Mouse (Mus musculus): Measurements from ENCODE around the gene Phkg1. TPM values are rescaled to one million over a fixed set of nuclear protein-coding genes. Genes with fewer than 3 reads are reported as not detected.
A peak's percentile ranks its signal among the peaks of the same experiment; 100 is the strongest.
"Not testable (repeated sequence)": the region's sequence is repeated elsewhere in the genome, so short reads cannot be mapped to it uniquely, and the experiment has no call there.

The Phkg1 gene
- polyA plus RNA-seq (2015; fragmentation: Nextera tagmentation; extraction: Ambion mirVana) = 0.08 and 0.25 TPM in 2 replicates

- Histone ChIP-seq H3K4me3 (ENCODE audit: low read depth, low read length) (no peak within 1 kb of the TSS), H3K36me3 (ENCODE audit: control insufficient read depth, insufficient read depth, low read length) (no peaks in the 10 kb centered on the region), H3K9me3 (ENCODE audit: control insufficient read depth, low read length) (no peaks in the 10 kb centered on the region), H3K4me2 (replicated peaks; ENCODE audit: low read depth) (no peak within 1 kb of the TSS), H3K4me1 (replicated peaks; ENCODE audit: control insufficient read depth, insufficient read depth) (no peaks in the 10 kb centered on the region), H3K9ac (ENCODE audit: low read length) (no peak within 1 kb of the TSS), H3K27ac (replicated peaks) (no peak within 1 kb of the TSS), H3K27me3 (ENCODE audit: control insufficient read depth, insufficient read depth, low read length) (no peaks in the 10 kb centered on the region)
- no peak for ATAC-seq (ENCODE audit: low FRiP score, low TSS enrichment)
- TF ChIP-seq EP300 (optimal IDR thresholded peaks at IDR 0.05) = no peak
- no peak for TF ChIP-seq CTCF (IDR thresholded peaks at IDR 0.05; ENCODE audit: low read depth)
- WGBS = 93% methylated on average over 1 of the region's 1 CpGs
- no peak for DNase-seq (ENCODE audit: low spot score)
Measured at GRCm38 (mm10) chr5:129898449-129898848, at the start of gene Phkg1. Gene Phkg1 (minus strand): TSS chr5:129898549.

GRCm38 (mm10) chr5:129947528-129948033, 49.2 kb upstream of the Phkg1 start:
- no peak overlapping the region for H3K27ac ChIP-seq (replicated peaks)
- no peaks in the 10 kb centered on the region for H3K27me3 ChIP-seq (ENCODE audit: control insufficient read depth, insufficient read depth, low read length)
- H3K9ac ChIP-seq (ENCODE audit: low read length) = no peak overlapping the region
- no peak for DNase-seq (ENCODE audit: low spot score)
- 54% methylated on average over 2 of the region's 2 CpGs for WGBS
- H3K4me3 ChIP-seq (ENCODE audit: low read depth, low read length) = no peak overlapping the region
- no peaks in the 10 kb centered on the region for H3K4me1 ChIP-seq (replicated peaks; ENCODE audit: control insufficient read depth, insufficient read depth)
- no peak for TF ChIP-seq CTCF (IDR thresholded peaks at IDR 0.05; ENCODE audit: low read depth)
- TF ChIP-seq EP300 (optimal IDR thresholded peaks at IDR 0.05) = no peak
- no peaks in the 10 kb centered on the region for H3K9me3 ChIP-seq (ENCODE audit: control insufficient read depth, low read length)
- no peak for ATAC-seq (ENCODE audit: low FRiP score, low TSS enrichment)
- no peak overlapping the region for H3K4me2 ChIP-seq (replicated peaks; ENCODE audit: low read depth)
- no peaks in the 10 kb centered on the region for H3K36me3 ChIP-seq (ENCODE audit: control insufficient read depth, insufficient read depth, low read length)

GRCm38 (mm10) chr5:129943402-129943801, 45.1 kb upstream of the Phkg1 start:
- DNase-seq (ENCODE audit: low spot score) (no peak), ATAC-seq (ENCODE audit: low FRiP score, low TSS enrichment) (no peak)
- 63% methylated on average over 1 of the region's 1 CpGs for WGBS

GRCm38 (mm10) chr5:129942073-129942939, 44.0 kb upstream of the Phkg1 start:
- Histone ChIP-seq H3K4me3 (ENCODE audit: low read depth, low read length) (peak overlapping the region; percentile 77), H3K9ac (ENCODE audit: low read length) (peak overlapping the region; percentile 83), H3K4me2 (replicated peaks; ENCODE audit: low read depth) (peak overlapping the region; percentile 88), H3K27ac (replicated peaks) (peak overlapping the region; percentile 88)
- ATAC-seq (ENCODE audit: low FRiP score, low TSS enrichment) (peak; percentile 19; the same call in 1 of the 2 replicates), DNase-seq (ENCODE audit: low spot score) (peak; percentile 54)
- WGBS = under 1% methylated on average over 27 of the region's 82 CpGs
- not testable (repeated sequence) for H3K27me3 ChIP-seq (ENCODE audit: control insufficient read depth, insufficient read depth, low read length); H3K9me3 ChIP-seq (ENCODE audit: control insufficient read depth, low read length); H3K4me1 ChIP-seq (replicated peaks; ENCODE audit: control insufficient read depth, insufficient read depth); H3K36me3 ChIP-seq (ENCODE audit: control insufficient read depth, insufficient read depth, low read length)
- TF ChIP-seq CTCF (IDR thresholded peaks at IDR 0.05; ENCODE audit: low read depth) = 0 out of 2 replicates have a peak, but pooled peaks have one; percentile 20

More at GRCm38 (mm10) chr5:129943402-129943801, 45.1 kb upstream of the Phkg1 start:
- Histone ChIP-seq H3K4me1 (replicated peaks; ENCODE audit: control insufficient read depth, insufficient read depth) (no peaks in the 10 kb centered on the region), H3K4me3 (ENCODE audit: low read depth, low read length) (no peak overlapping the region), H3K36me3 (ENCODE audit: control insufficient read depth, insufficient read depth, low read length) (no peaks in the 10 kb centered on the region), H3K27me3 (ENCODE audit: control insufficient read depth, insufficient read depth, low read length) (no peaks in the 10 kb centered on the region), H3K4me2 (replicated peaks; ENCODE audit: low read depth) (no peak overlapping the region), H3K9me3 (ENCODE audit: control insufficient read depth, low read length) (no peaks in the 10 kb centered on the region), H3K27ac (replicated peaks) (no peak overlapping the region), H3K9ac (ENCODE audit: low read length) (no peak overlapping the region)
- no peak for TF ChIP-seq CTCF (IDR thresholded peaks at IDR 0.05; ENCODE audit: low read depth)
- no peak for TF ChIP-seq EP300 (optimal IDR thresholded peaks at IDR 0.05)

GRCm38 (mm10) chr5:129941495-129942045, 43.2 kb upstream of the Phkg1 start, which contains the start of gene Vkorc1l1:
Gene Vkorc1l1 (plus strand): TSS chr5:129941970.
- peak; percentile 99 for DNase-seq (ENCODE audit: low spot score)
- Histone ChIP-seq H3K27ac (replicated peaks) (peak within 1 kb of the TSS; percentile 88), H3K9ac (ENCODE audit: low read length) (peak within 1 kb of the TSS; percentile 83), H3K4me2 (replicated peaks; ENCODE audit: low read depth) (peak within 1 kb of the TSS; percentile 88), H3K27me3 (ENCODE audit: control insufficient read depth, insufficient read depth, low read length) (no peaks in the 10 kb centered on the region), H3K4me3 (ENCODE audit: low read depth, low read length) (peak within 1 kb of the TSS; percentile 77), H3K9me3 (ENCODE audit: control insufficient read depth, low read length) (no peaks in the 10 kb centered on the region), H3K4me1 (replicated peaks; ENCODE audit: control insufficient read depth, insufficient read depth) (no peaks in the 10 kb centered on the region), H3K36me3 (ENCODE audit: control insufficient read depth, insufficient read depth, low read length) (no peaks in the 10 kb centered on the region)
- TF ChIP-seq EP300 (optimal IDR thresholded peaks at IDR 0.05) = no peak
- TF ChIP-seq CTCF (IDR thresholded peaks at IDR 0.05; ENCODE audit: low read depth) = peak; percentile 7; the same call in 1 of the 2 replicates
- under 1% methylated on average over 45 of the region's 59 CpGs for whole genome bisulfite sequencing
- peak; percentile 99 for ATAC-seq (ENCODE audit: low FRiP score, low TSS enrichment)

Measured in stomach, postnatal 0 days (tissue).